Mouse (Mus musculus) kidney, adult 2 months (tissue): ENCODE measurements around the gene Acp6.

Experiments used
- CTCF ChIP-seq: fragments of 200-500 bp; conservative IDR thresholded peaks from 2 replicates; pipeline ENCODE4 v1.5.1; 2011; ENCODE audit warnings: low read depth, mild to moderate bottlenecking, control low read depth, low read length, moderate library complexity, mixed read lengths; ENCODE audit not compliant: insufficient read depth, insufficient read length
- POLR2A ChIP-seq: fragments of 200-500 bp; IDR thresholded peaks from one replicate; pipeline ENCODE4 v1.6.1; 2011; ENCODE audit warnings: low read depth, low read length, control low read depth

DNA sequence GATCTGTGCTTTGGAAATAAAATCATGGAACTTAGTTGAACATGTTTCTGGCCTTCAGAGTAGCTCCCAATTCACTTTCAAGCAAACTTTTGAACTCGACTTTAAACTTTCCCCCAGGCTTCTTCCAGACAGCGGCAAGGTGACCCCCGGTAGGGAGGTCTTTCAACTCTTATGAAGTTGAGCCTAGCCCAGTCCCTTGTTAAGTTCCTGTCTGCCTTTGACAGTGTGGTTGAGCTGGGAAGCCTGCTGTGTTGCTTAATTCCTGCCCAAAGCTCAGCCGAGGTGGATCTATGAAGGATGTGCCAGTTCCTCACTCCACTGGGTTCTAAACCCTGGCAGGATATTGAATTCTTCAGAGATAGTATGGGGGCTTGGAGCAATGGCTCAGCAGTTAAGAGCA is 3.2 kb downstream of the Acp6 start:
- TF ChIP-seq CTCF (no peak), POLR2A (no peak)
